Mouse (Mus musculus): ENCODE measurements around the gene Dhps.
A peak's percentile ranks its signal among the peaks of the same experiment; 100 is the strongest.

Dhps gene

DNA sequence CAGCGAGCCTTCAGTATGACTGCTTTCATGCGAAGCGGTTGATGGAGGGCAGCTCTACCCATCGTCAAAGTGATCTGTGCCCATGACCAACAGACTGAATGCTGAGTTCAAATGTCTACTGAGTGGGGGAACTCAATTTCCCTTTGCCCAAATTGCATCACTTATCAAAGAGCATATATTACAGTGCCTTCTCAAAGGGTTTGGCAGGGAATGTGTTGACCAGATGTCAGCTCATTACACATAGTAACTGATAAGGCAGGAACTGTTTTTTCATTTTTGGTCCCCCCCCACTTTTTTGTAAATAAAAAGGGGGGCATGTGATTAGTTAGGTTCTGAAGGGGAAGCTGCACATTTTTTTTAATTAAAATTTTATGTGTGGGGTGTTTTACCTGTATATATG lies 9.0 kb upstream of the Dhps start:
- no peak for DNase-seq (ENCODE audit: low read depth)

DNA sequence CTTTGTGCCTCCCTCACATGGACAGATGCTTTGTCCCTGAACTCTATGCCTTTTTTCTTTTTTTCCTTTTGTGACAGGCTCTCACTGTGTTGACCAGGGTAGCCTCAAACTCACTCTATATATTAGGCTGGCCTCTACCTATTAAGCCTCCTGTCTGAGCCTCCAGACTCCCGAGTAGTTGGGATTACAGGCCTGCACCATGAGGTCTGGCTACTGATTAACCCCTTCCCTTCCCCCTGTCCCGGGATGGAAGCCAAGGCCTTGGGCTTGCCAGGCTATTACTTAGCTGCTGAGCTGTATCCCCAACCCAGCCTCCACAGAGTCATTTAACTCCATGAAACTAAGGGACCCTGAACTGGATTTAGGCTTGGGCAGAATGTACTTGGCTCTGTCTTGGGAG lies 6.3 kb upstream of the Dhps start:
- no peak for DNase-seq (ENCODE audit: low read depth)

DNA sequence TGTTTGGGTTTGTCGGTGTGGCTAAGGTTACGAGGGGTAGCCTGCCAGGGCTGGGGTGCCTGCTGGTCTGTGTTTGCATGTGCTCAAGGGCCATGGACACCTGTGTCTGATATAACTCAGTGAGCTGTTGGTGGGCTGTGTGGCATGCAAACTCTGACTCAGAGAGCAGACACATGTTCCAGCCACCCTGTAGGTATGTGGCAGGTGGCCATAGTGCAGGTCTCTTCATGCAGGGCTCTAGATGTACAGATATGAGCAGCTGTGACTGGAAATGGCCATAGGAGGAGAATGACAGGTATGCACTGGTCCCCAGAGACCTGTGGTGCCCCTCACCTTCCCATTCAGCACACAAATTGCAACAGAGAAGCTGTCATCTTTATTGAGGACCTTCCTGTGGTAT lies 4.4 kb upstream of the Dhps start:
- DNase-seq (ENCODE audit: low read depth), result no peak

DNA sequence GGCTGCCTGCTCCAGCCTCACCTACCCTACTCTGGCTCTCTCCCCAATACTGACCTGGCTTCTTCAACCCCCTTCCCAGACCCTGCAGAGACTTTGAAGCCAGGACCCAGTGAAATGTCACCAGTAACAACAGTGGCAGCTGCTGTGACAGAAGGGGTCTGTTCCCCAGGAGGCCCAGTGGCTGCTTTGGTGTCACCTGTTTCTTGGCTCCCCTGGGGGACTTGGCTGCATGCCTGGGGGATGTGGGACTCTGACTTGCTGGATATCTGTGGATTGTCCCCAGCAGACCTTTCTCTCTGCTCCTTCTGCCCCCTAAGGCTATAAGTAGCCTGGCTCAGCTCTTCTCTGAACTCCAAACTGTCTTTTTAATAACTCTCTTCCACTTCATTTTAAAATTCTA lies 3.6 kb upstream of the Dhps start, which contains the start of gene Gm5741:
Gm5741 (minus strand) TSS at position 1 of the 400 bp plus-strand sequence.
- no peak for DNase-seq (ENCODE audit: low read depth)

DNA sequence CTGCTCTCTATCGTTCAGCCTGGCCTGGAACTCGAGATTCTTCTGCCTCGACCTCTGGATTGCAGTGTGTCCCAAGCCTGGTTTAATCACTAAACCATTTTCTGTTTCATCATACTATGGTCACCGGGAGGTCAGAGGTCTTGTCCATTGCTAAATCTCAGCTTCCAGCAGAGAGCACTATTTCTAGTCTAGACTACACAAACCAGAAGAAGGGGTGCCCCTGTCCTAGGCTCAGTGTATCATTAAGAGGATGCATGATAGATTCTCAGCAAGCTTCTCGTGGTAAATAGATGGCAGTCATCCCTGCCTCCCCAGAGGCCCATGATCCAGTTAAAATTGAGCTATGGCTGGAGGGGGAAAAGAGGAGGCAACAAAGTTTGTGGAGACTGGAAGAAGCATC lies 516 bp upstream of the Dhps start:
- DNase-seq (ENCODE audit: low read depth), result peak; percentile 82

DNA sequence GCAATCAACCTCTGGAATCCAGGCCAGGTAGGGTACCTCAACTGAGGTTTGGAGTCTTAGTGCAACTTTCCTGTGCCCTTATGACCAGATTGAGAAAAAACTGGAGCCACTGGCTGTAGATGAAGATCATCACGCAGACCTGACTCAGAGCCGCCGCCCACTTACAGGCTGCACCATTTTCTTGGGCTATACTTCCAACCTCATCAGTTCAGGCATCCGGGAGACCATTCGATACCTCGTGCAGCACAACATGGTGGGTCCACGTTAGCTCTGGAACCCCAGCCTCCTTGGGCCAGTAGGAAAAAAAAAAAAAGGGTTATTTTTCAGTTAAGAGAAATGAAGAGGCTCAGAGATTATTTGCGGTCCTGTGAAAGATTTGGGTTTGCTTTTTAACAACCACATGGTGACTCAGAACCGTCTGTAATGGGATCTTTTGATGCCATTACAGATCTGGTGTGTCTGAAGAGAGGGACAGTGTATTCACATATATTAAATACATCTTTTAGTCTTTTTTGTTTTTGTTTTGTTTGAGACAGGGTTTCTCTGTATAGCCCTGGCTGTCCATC lies 890 bp downstream of the Dhps start:
- DNase-seq (ENCODE audit: low read depth), result peak; percentile 66

DNA sequence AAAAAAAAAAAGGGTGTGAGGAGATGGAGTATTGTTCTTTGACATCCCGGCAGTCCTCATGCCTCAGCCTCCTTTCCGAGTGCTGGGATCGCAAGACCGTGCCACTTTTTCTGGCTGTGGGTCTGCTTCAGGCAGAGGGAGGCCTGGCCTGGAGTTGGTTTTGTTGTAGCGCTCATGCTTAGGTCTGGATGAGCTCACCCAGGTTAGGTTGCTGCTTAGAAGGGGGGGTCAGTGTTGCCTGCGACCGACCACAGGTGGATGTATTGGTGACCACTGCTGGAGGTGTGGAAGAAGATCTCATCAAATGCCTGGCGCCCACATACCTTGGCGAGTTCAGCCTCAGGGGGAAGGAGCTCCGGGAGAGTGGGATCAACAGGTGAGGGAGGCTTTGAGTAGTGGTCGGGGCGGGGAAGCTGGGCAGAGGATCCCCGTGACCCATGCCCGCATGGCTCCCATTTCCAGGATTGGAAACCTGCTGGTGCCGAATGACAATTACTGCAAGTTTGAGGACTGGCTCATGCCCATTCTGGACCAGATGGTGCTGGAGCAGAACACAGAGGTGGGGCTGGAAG lies 1.6 kb downstream of the Dhps start:
- no peak for DNase-seq (ENCODE audit: low read depth)

DNA sequence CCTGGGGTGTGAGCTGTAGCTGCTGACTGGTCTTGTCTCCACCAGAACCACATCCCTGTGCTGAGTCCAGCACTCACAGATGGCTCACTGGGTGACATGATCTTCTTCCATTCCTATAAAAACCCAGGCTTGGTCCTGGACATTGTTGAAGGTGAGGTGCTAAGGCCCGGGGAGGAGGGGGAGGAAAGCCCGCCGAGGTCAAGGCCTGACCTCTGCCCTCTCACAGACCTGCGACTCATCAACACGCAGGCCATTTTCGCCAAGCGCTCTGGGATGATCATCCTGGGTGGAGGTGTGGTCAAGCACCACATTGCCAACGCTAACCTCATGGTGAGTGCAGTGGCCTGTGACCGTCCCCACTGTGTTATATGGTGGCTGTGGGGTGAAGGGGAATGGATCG lies 2.6 kb downstream of the Dhps start:
- no peak for DNase-seq (ENCODE audit: low read depth)

DNA sequence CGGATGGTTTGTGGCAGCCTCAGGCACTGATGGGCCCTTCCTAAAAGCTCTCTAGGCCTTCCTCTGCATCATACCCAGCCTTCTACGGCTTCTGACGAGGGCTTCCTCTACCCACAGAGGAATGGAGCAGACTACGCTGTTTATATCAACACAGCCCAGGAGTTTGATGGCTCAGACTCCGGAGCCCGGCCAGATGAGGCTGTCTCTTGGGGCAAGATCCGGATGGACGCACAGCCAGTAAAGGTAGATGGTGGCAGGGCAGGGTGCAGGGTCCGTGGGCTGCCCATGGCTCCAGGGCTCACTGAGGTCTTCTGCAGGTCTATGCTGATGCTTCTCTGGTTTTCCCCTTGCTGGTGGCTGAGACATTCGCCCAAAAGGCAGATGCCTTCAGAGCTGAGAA lies 3.1 kb downstream of the Dhps start:
- DNase-seq (ENCODE audit: low read depth), result no peak

DNA sequence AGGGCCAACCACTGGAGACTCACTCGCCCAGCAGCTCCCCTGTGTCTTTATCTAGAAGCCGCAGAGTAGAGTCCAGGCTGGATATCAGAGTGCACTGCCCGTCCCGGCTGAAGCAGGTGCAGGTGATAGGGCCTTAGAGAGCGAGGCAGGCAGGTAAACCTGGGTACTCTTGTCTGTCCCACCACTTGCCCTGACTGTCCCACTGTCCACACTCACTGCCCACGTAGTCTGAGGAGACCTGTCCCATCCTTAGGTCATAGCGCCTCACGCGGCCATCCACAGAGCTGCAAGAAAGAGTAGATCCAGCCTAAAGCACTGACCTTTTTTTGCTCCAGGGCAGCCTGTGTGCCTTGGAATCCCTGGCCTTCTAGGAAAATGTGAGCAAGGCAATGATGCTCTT lies 4.4 kb downstream of the Dhps start:
- no peak for DNase-seq (ENCODE audit: low read depth)

DNA sequence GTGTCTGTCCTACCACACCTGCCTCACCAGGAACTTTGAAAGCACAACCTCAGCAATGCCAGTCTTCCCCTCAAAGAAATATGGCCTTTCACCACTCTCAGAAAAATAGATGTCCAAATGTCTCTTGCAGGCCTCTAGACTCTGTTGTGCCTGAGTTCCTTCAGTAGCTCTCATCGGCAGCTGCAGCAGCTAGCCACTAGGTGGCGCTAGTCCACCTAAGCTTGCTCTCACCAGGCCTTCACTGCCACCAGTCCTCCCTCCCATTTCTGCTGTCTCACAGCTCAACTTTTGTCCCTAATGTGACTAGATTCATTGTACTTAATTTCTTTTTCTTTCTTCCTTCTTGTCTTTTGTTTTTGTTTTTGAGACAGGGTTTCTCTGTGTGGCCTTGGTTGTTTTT lies 5.4 kb downstream of the Dhps start:
- peak; percentile 89 for DNase-seq (ENCODE audit: low read depth)

DNA sequence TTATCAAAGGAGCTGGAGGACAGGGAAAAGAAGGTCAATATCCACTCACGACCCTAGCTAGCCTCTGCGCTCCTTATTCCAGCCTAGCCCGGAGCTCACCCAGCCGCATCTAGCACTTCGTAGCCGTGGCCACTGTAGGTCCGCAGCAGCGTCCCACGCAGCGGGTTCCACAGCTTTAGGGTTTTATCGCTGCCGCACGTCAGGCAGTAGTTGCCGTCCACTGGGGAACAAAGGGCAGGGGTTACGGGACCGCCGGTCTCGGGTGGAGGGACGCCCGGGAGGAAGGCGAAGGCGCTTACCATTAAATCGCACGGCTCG lies 8.6 kb downstream of the Dhps start:
- DNase-seq (ENCODE audit: low read depth), result no peak

DNA sequence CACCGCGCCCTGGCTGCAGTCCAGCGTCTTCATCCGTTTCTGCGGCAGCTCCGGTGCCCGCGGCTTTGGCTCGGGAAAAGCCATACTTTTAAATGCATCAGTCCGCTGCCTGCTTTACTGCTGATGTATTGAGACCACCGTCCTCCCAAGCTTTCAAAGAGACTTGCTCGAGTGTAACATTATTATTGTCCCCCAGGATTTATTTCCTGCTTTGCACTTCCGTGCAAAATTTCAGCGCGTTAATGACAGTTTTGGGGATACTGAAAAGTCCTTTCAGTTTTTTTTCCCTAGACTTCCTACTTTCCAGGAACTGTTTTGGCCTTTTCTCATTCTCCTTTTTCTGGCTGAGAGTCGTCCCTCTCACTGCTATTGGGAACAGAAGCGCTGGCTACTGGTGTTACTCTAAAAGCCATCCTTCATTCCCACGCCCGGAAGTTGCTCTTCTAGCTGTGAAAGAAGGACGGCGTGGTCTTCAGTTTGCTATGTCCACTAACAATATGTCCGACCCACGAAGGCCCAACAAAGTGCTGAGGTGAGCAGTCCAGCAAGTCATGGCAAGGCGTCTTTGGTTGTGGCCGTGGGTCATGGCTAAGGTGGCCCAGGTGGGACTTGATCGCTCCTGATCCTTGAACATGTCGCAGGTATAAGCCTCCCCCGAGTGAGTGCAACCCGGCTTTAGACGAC lies 9.1 kb downstream of the Dhps start, which contains the start of gene Wdr83os:
Wdr83os (plus strand) TSS at position 209 of the 684 bp plus-strand sequence.
- DNase-seq (ENCODE audit: low read depth), result peak; percentile 91

DNA sequence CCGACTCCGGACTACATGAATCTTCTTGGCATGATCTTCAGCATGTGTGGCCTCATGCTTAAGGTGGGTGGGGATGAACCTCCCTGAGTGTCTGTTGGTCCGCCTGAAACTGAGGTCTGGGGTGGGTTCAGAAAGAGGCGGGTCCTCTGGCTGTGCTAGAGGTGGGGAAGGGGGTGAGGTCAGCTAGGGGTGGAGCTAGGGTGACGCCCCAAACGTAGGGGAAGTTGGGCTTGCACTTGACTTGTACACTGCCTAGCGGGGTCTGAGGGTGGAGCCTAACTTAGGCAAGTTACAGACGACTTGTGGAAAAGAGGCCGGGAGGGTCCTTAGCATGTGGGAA lies 9.6 kb downstream of the Dhps start, which contains the start of gene Wdr83:
Wdr83 (minus strand) TSS at position 91 of the 340 bp plus-strand sequence.
- peak; percentile 94 for DNase-seq (ENCODE audit: low read depth)

DNA sequence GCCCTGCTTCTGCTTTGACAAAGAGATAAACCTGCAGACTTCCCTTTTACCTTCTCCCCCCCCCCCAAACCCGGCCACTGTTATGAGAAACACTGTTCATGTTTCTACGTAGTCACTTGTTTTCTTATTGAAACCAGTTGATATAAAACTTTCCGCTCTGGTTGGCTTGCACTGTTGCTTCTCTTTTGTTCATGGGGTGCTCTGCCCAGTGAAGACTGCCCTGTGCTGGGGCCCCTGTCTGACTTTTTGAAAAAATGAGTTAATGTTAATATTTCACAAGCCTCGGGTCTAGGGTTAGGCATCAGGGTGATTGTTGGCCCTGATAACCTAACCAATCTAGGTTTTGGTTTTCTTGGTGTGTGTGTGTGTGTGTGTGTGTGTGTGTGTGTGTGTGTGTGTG lies 10.6 kb downstream of the Dhps start:
- peak; percentile 79 for DNase-seq (ENCODE audit: low read depth)

DNA sequence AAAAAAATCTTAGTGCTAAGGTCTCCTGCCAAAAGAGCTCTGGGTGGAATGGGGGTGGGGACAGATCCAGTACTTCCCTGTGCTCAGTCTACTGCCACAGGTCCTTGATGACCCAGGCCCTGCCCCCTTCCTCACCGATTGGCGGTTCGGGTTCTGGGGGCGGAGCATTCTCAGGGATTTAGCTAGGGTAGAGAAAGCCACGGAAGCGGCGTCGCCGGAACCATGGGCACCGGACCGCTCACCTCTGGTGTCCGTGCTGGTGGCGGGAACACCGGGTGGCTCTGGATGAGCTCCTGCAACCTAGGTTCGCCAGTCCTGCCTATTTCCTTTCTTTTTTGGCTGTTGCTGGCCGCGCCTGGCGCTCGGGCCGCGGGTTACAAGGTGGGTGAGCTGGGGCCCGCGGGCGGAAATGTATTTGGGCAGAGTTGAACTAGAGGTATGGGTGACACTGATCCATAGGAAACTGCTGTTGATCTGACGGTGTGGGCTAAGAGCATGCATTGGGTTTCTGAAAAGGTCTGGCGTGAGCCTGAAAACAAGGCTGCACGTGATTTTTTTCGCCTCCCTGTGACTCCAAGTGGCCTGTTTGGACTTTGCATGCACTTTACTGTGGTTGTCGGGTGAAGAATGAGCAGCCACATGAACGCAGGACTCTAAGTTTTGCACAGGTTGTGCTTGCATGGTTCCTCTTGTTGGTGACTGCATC lies 11.7 kb downstream of the Dhps start, which contains the start of gene Man2b1:
Man2b1 (plus strand) TSS at position 163 of the 706 bp plus-strand sequence.
- peak; percentile 94 for DNase-seq (ENCODE audit: low read depth)

DNA sequence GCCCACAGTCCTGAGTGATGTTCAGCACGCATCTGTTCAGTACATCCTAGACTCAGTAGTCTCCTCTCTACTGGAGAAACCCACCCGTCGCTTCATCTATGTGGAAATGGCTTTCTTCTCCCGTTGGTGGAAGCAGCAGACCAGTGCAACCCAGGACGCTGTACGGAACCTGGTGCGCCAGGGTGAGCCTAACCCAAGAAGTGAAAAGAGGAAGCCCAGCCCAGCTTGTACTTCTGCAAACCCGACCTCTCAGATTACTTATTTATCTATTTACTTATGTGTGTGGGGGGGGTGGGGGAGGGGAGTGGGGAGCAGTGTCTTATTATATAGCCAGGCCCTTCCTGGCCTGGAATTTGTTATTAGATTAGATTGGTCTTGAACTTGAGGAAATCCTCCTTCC lies 13.1 kb downstream of the Dhps start:
- DNase-seq (ENCODE audit: low read depth), result peak; percentile 66

DNA sequence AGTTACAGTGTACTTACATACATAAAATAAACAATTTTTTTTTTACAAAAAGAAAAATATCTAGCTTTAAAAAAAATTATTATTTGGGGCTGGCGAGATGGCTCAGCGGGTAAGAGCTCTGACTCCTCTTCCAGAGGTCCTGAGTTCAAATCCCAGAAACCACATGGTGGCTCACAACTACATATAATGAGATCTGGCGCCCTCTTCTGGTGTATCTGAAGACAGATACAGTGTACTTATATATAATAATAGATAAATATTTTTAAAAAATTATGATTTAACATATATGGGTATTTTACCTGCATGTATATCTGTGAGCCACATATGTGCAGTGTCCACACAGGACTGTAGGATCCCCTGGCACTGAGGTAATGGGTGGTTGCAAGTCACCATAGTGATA lies 14.7 kb downstream of the Dhps start:
- DNase-seq (ENCODE audit: low read depth), result peak; percentile 46

DNA sequence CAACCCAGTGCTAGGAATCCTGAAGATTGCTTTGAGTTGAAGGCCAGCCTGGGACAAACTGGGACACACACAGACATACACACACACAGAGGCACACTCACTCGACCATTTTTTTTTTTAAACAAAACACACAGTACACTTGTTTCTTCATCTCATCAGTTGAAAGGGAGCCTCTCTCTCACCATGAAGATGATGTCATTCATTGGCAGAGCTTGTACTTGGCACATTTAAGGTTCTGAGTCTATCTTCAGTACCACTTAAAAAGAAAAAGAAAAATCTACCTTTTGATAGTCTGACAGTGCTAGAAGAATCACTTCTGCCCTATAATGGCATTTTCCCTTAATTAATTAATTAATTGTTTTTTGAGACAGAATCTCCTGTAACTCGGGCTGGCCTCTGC lies 17.2 kb downstream of the Dhps start:
- no peak for DNase-seq (ENCODE audit: low read depth)

DNA sequence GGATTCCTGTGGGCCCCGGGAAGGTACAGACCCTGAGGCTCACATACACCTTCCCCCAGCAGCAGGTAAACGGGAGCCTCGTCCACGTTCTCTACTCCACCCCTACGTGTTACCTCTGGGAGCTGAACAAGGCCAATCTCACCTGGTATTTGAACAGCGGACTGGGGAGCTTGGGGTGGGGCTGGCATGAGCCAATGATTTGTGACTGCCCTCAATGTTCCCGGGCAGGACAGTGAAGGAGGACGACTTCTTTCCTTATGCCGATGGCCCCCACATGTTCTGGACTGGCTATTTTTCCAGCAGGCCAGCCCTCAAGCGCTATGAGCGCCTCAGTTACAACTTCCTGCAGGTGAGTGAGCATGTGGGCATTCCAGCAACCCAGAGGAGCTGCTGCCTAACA lies 19.3 kb downstream of the Dhps start:
- no peak for DNase-seq (ENCODE audit: low read depth)

DNA sequence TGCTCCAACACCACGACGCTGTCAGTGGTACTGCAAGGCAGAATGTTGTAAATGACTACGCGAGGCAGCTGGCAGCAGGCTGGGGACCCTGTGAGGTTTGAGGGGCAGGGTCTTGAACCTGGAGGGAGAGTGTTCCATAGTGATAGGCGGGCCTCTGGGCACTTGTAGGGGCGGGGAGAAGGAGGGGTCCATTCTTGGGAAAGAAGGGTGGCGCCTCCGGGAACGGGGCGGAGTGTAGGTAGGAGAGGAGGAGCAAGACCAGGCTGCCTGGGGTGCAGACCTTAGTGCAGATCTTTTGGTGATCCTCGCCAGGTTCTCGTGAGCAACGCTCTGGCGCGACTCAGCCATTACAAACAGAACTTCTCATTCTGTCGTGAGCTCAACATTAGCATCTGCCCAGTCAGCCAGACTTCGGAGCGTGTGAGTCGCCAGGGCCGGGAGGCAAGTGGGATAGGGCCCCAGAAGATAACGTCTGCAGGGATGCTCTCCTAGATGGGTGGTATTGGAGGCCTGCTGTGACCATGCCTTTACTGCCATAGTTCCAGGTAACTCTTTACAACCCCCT lies 20.1 kb downstream of the Dhps start:
- DNase-seq (ENCODE audit: low read depth), result no peak

DNA sequence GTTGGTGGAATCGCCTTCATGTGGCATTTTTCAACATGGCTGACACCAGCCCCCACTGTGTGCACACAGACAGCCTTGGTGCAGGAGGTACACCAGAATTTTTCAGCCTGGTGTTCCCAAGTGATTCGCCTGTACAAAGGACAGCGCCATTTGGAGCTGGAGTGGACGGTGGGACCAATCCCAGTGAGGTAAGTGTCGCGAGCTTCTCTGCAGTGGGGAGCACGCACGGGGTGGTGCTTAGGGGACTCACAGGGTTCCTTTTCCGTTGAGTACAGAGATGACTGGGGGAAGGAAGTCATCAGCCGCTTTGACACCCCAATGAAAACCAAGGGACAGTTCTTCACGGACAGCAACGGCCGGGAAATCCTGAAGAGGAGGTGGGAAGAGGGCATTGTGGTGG lies 23.5 kb downstream of the Dhps start:
- no peak for DNase-seq (ENCODE audit: low read depth)

DNA sequence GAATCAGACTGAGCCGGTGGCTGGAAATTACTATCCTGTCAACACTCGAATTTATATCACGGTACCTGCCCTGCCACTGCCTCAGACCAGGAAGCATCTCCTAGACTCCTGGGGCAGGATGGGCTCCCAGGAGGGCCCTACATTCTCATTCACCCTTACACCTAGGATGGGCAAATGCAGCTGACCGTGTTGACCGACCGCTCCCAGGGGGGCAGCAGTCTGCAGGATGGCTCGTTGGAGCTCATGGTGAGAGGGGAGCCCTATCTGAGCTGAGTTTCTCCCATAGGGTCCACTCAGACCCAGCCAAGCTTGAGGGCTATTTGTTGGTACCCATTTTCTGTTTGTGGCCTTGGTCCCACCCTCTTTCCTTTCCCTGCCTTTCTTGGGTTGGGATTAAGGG lies 24.0 kb downstream of the Dhps start:
- DNase-seq (ENCODE audit: low read depth), result no peak

All from 416B (cell line).